Mouse (Mus musculus): ENCODE measurements around the gene Psme3.

DNA sequence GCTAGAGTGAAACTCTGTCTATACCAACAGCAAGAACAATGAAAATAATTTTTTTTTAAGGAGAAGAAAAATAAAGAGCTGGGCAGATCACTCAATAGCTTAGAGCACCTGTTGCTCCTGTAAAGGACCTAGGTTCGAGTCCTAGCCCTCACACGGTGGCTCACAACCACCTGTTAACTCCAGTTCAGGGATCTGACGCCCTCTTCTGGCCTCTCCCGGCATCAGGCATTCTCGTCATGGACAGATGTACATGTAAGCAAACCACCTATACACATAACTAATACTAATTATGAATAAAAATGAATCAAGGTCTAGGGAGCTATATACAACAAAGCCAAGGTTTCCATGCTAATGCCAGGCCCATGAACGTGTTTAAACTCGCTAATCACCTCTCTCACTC, 15.1 kb upstream of the Psme3 start:
- TF ChIP-seq POLR2A (IDR thresholded peaks at IDR 0.05; ENCODE audit: borderline replicate concordance, extremely low read depth, low read depth, low read length) (no peak), CTCF (IDR thresholded peaks at IDR 0.05; ENCODE audit: insufficient read depth, low read length) (no peak)

Measured in lung, adult 2 months (tissue).